Mouse (Mus musculus): ENCODE data around the gene Zfp420.

DNA sequence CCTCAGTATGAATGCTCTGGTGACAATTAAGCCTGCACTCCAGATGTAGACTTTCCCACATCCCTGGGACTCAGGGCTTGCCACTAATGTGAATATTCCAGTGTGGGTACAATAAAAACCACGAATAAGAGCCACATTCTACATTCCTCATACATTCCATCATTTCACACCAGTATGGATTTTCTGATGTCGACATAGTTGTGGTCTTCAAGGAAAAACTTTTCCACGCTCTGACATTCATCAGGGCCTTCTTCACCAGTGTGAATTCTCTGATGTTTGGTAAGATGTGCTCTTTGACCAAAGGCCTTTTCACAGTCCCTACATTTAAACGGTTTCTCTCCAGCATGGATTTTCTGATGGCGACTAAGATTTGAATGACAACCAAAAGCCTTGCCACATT lies 15.2 kb upstream of the Zfp420 start:
- TF ChIP-seq CTCF (IDR thresholded peaks at IDR 0.05; ENCODE audit: low read depth) (no peak), EP300 (IDR thresholded peaks at IDR 0.05; ENCODE audit: low read depth) (no peak)
